Mouse (Mus musculus) hematopoietic stem cell, adult 5-6 weeks (primary cell): ENCODE data around the gene Ddhd1. TPM values are rescaled to one million over a fixed set of nuclear protein-coding genes. Genes with fewer than 3 reads are reported as not detected.
"Not testable (repeated sequence)": the region's sequence is repeated elsewhere in the genome, so short reads cannot be mapped to it uniquely, and the experiment has no call there.

Experiments
- ATAC-seq, 2 experiments: fragments of 125-278 bp in 1 of 2; replicated peaks in 1 of 2; 2 replicates each; pipeline ENCODE4 v1.8.0; 2016 to 2017; ENCODE audit warnings: inconsistent platforms in 2 of 2, mild to moderate bottlenecking in 2 of 2, moderate number of reproducible peaks in 2 of 2, low read depth in 1 of 2, moderate TSS enrichment in 1 of 2; ENCODE audit not compliant: low FRiP score in 2 of 2, poor library complexity in 2 of 2, severe bottlenecking in 2 of 2, insufficient read depth in 1 of 2, low TSS enrichment in 1 of 2
- total RNA-seq: library from RNA; stranded (forward); fragments of 172-1452, 232-1000 nt; gene quantifications from 2 replicates; pipeline ENCODE4 v1.2.3, GENCODE M21; 2017

Gene Ddhd1
- total RNA-seq, 1 experiment from 2014 or later = 41.4 TPM

GRCm38 (mm10) chr14:45611654-45612053 lies 46.3 kb downstream of the Ddhd1 start:
- ATAC-seq = no peak

GRCm38 (mm10) chr14:45602002-45602401 lies 55.9 kb downstream of the Ddhd1 start:
- ATAC-seq = peak in 1 of 2 experiments; percentile 60; a peak in 2 of 4 replicates

GRCm38 (mm10) chr14:45600587-45600986 lies 57.4 kb downstream of the Ddhd1 start:
- ATAC-seq = no peak

GRCm38 (mm10) chr14:45597855-45598254 lies 60.1 kb downstream of the Ddhd1 start:
- no peak for ATAC-seq

GRCm38 (mm10) chr14:45593261-45593660 lies 64.7 kb downstream of the Ddhd1 start:
- no peak for ATAC-seq

GRCm38 (mm10) chr14:45588403-45588802 lies 69.5 kb downstream of the Ddhd1 start:
- no peak for ATAC-seq

GRCm38 (mm10) chr14:45587536-45587935 lies 70.4 kb downstream of the Ddhd1 start:
- ATAC-seq = no peak

- peak in 1 of 2 experiments; percentile 25; a peak in 1 of 4 replicates for ATAC-seq
Measured at GRCm38 (mm10) chr14:45583494-45584027, 74.4 kb downstream of the Ddhd1 start.

GRCm38 (mm10) chr14:45580923-45581827 lies 76.8 kb downstream of the Ddhd1 start:
- not testable (repeated sequence) for ATAC-seq

GRCm38 (mm10) chr14:45566066-45566937 lies 91.6 kb downstream of the Ddhd1 start:
- peak; percentile 53 to 78; a peak in 3 of 4 replicates for ATAC-seq

- peak; percentile 60 to 71 for ATAC-seq
Measured at GRCm38 (mm10) chr14:45565216-45566065, 92.5 kb downstream of the Ddhd1 start.

- ATAC-seq = no peak
Measured at GRCm38 (mm10) chr14:45563577-45563976, 94.4 kb downstream of the Ddhd1 start.

- no peak for ATAC-seq
Measured at GRCm38 (mm10) chr14:45561681-45562080, 96.3 kb downstream of the Ddhd1 start.

- ATAC-seq = no peak
Measured at GRCm38 (mm10) chr14:45559018-45559417, 98.9 kb downstream of the Ddhd1 start.

- no peak for ATAC-seq
Measured at GRCm38 (mm10) chr14:45554336-45554735, 103.6 kb downstream of the Ddhd1 start.

- ATAC-seq = no peak
Measured at GRCm38 (mm10) chr14:45553854-45554253, 104.1 kb downstream of the Ddhd1 start.

- no peak for ATAC-seq
Measured at GRCm38 (mm10) chr14:45552431-45552830, 105.5 kb downstream of the Ddhd1 start.
